In genomic region chr9:94582309-94582708, GRCm38 (mm10) we compare ENCODE assay signal across 16 mouse cellular contexts. TPM values are rescaled to one million over a fixed set of nuclear protein-coding genes. Genes with fewer than 3 reads are reported as not detected.
DNase-seq lines count a peak whose midpoint lies in the region; ATAC-seq and TF ChIP-seq lines count a peak whose summit lies in the region.
"Had no signal": no experiment of that assay in that cellular context is flagged by ENCODE, and none has a peak within 500 bp of the region (broad histone marks: within the 10 kb centered on the region; RNA-seq: fewer than 3 reads in every experiment).

No protein-coding gene starts in this region.

- H3ac ChIP-seq in C2C12 (ENCODE audit: control insufficient read depth, insufficient read length, low read depth) = no peak overlapping the region

- no peaks in the 10 kb centered on the region for H3K27me3 ChIP-seq in heart, embryonic 14.5 days (ENCODE audit: control insufficient read depth, insufficient read depth, low read length)
- H3K27me3 ChIP-seq in heart, embryonic 10.5 days (ENCODE audit: insufficient read depth, poor library complexity, severe bottlenecking) = no peaks in the 10 kb centered on the region
- H3K27me3 ChIP-seq in C2C12 (ENCODE audit: control insufficient read depth, insufficient read depth, insufficient read length) = no peaks in the 10 kb centered on the region
- H3K27me3 ChIP-seq in embryonic facial prominence, embryonic 15.5 days = no peaks in the 10 kb centered on the region
- H3K27me3 ChIP-seq: forebrain, embryonic 13.5 days; hindbrain, embryonic 13.5 days had no signal

- WGBS in heart, embryonic 14.5 days = 33% methylated on average over 8 of the region's 8 CpGs
- WGBS in heart, embryonic 10.5 days = 64% methylated on average over 8 of the region's 8 CpGs
- 41% methylated on average over 8 of the region's 8 CpGs for WGBS in embryonic facial prominence, embryonic 15.5 days

- no peaks in the 10 kb centered on the region for H3K79me3 ChIP-seq in C2C12 (ENCODE audit: low read depth)

- H3K9ac ChIP-seq in heart, embryonic 14.5 days (ENCODE audit: low read length) = no peak overlapping the region; the same call in 1 of the 2 replicates
- no peak overlapping the region for H3K9ac ChIP-seq in embryonic facial prominence, embryonic 15.5 days
- H3K9ac ChIP-seq: forebrain, embryonic 13.5 days; hindbrain, embryonic 13.5 days had no signal

- H3K27ac ChIP-seq in heart, embryonic 14.5 days (replicated peaks in 1 of 2; ENCODE audit: control insufficient read depth in 1 of 2, insufficient read depth in 1 of 2, low read depth in 2 of 2, low read length in 2 of 2) = no peak overlapping the region; a peak in 1 of 4 replicates
- H3K27ac ChIP-seq in heart, embryonic 10.5 days = no peak overlapping the region
- no peak overlapping the region for H3K27ac ChIP-seq in embryonic facial prominence, embryonic 15.5 days (replicated peaks)
- H3K27ac ChIP-seq: forebrain, embryonic 13.5 days; hindbrain, embryonic 13.5 days had no signal

- no peaks in the 10 kb centered on the region for H3K36me3 ChIP-seq in heart, embryonic 14.5 days (ENCODE audit: control insufficient read depth, insufficient read depth, low read length)
- no peaks in the 10 kb centered on the region for H3K36me3 ChIP-seq in heart, embryonic 10.5 days
- no peaks in the 10 kb centered on the region for H3K36me3 ChIP-seq in C2C12 (ENCODE audit: control insufficient read depth, insufficient read depth)
- no peaks in the 10 kb centered on the region for H3K36me3 ChIP-seq in embryonic facial prominence, embryonic 15.5 days
- H3K36me3 ChIP-seq: hindbrain, embryonic 13.5 days had no signal

- ATAC-seq in heart, embryonic 14.5 days (ENCODE audit: insufficient number of reproducible peaks, insufficient read depth, low FRiP score, low read depth) = no peak
- ATAC-seq in embryonic facial prominence, embryonic 15.5 days (ENCODE audit: insufficient number of reproducible peaks, low FRiP score, low TSS enrichment, low read depth) = peak; percentile 60; the same call in 1 of the 2 replicates
- ATAC-seq: forebrain, embryonic 13.5 days; midbrain, embryonic 16.5 days; Patski had no signal

- peak overlapping the region; percentile 32; the same call in 1 of the 2 replicates for H3K4me2 ChIP-seq in heart, embryonic 14.5 days (ENCODE audit: low read length)
- H3K4me2 ChIP-seq in embryonic facial prominence, embryonic 15.5 days (replicated peaks) = no peak overlapping the region
- H3K4me2 ChIP-seq: forebrain, embryonic 13.5 days; hindbrain, embryonic 13.5 days had no signal

- no peak overlapping the region for H3K4me3 ChIP-seq in heart, embryonic 14.5 days (ENCODE audit: control insufficient read depth in 1 of 2, insufficient read depth in 1 of 2, low read depth in 1 of 2, low read length in 2 of 2)
- no peak overlapping the region for H3K4me3 ChIP-seq in heart, embryonic 10.5 days
- H3K4me3 ChIP-seq in C2C12 (ENCODE audit: insufficient read depth, poor library complexity, severe bottlenecking) = no peak overlapping the region
- no peak overlapping the region for H3K4me3 ChIP-seq in embryonic facial prominence, embryonic 15.5 days (replicated peaks)
- H3K4me3 ChIP-seq: forebrain, embryonic 13.5 days; hindbrain, embryonic 13.5 days had no signal

- no peak for DNase-seq in heart, embryonic 10.5 days (ENCODE audit: low spot score)
- peak; percentile 78 for DNase-seq in cerebellum, adult 11 months
- no peak for DNase-seq in spleen, adult 18-20 months
- no peak for DNase-seq in kidney, postnatal 10 days
- DNase-seq: gastrocnemius, postnatal 36 days; kidney, adult 18-20 months; liver; right cerebral cortex, adult 18-20 months; thymus, postnatal 14 days had no signal

- no peaks in the 10 kb centered on the region for H3K79me2 ChIP-seq in C2C12 (ENCODE audit: control insufficient read depth, insufficient read depth)

- TF ChIP-seq CTCF in C2C12 (IDR thresholded peaks at IDR 0.05; ENCODE audit: control insufficient read depth, insufficient read depth, insufficient read length) = no peak

- peaks cover 2 to 14% of the 10 kb centered on the region in 2 experiments; a peak in 3 of 4 replicates for H3K4me1 ChIP-seq in heart, embryonic 14.5 days (ENCODE audit: control insufficient read depth in 2 of 2, insufficient read depth in 2 of 2, low read length in 2 of 2)
- H3K4me1 ChIP-seq in heart, embryonic 10.5 days = no peaks in the 10 kb centered on the region
- H3K4me1 ChIP-seq in embryonic facial prominence, embryonic 15.5 days = 0 out of 2 replicates have a peak, but pooled peaks cover 3% of the 10 kb centered on the region
- H3K4me1 ChIP-seq: forebrain, embryonic 13.5 days; hindbrain, embryonic 13.5 days had no signal

- H3K9me3 ChIP-seq in heart, embryonic 14.5 days (ENCODE audit: control insufficient read depth, low read length) = no peaks in the 10 kb centered on the region
- H3K9me3 ChIP-seq in heart, embryonic 10.5 days = no peaks in the 10 kb centered on the region
- no peaks in the 10 kb centered on the region for H3K9me3 ChIP-seq in embryonic facial prominence, embryonic 15.5 days (replicated peaks)
- H3K9me3 ChIP-seq: forebrain, embryonic 13.5 days; hindbrain, embryonic 13.5 days had no signal

TF ChIP-seq in C2C12, 6 proteins besides CTCF, POLR2A, EP300 and RAD21:
- TF ChIP-seq CEBPB (IDR thresholded peaks at IDR 0.05; ENCODE audit: low read depth) (no peak), MYOD1 (IDR thresholded peaks at IDR 0.05; ENCODE audit: control insufficient read depth, insufficient read length, low read depth) (peak; percentile 69)
TF ChIP-seq in C2C12: peak in this region for 1.

RNA-seq across cellular contexts. Expression of gene 1190002N15Rik, which starts 44.4 kb away (rescaled TPM):
- 49.7 and 56.2 TPM in 2 replicates for polyA plus RNA-seq in heart, embryonic 14.5 days (2014; fragmentation: Nextera tagmentation; extraction: Ambion mirVana)
- polyA plus RNA-seq in heart, embryonic 10.5 days (2016; fragmentation: Nextera tagmentation; extraction: Ambion mirVana) = 13.4 and 22.9 TPM in 2 replicates
- polyA plus RNA-seq in C2C12 (2012; fragmentation: generic; extraction: Trizol) = 25.4 TPM
- 24.0 and 31.6 TPM in 2 replicates for polyA plus RNA-seq in embryonic facial prominence, embryonic 15.5 days (2015; fragmentation: Nextera tagmentation; extraction: Ambion mirVana)
